ENCODE assay signal across 26 mouse cellular contexts in genomic region chr3:92432282-92432681, GRCm38 (mm10). TPM values are rescaled to one million over a fixed set of nuclear protein-coding genes. Genes with fewer than 3 reads are reported as not detected.
A peak's percentile ranks its signal among the peaks of the same experiment; 100 is the strongest.
DNase-seq lines count a peak whose midpoint lies in the region; TF ChIP-seq lines count a peak whose summit lies in the region.
"Had no signal": no experiment of that assay in that cellular context is flagged by ENCODE, and none has a peak within 500 bp of the region (broad histone marks: within the 10 kb centered on the region; RNA-seq: fewer than 3 reads in every experiment).

Sprr2k (plus strand) TSS chr3:92432582.

- TF ChIP-seq CTCF in embryonic fibroblast, embryonic 13.5 days (IDR thresholded peaks at IDR 0.05; ENCODE audit: borderline replicate concordance, insufficient read depth, low read length) = no peak

- H3K27ac ChIP-seq in embryonic fibroblast, embryonic 13.5 days (ENCODE audit: insufficient read depth, low read length) = peak within 1 kb of the TSS; percentile 47; the same call in 1 of the 2 replicates

- no peak within 1 kb of the TSS for H3K4me3 ChIP-seq in embryonic fibroblast, embryonic 13.5 days (ENCODE audit: insufficient read depth, low read length)
- H3K4me3 ChIP-seq in myocyte = no peak within 1 kb of the TSS

- TF ChIP-seq POLR2A in embryonic fibroblast, embryonic 13.5 days (IDR thresholded peaks at IDR 0.05; ENCODE audit: low read depth, low read length) = no peak
- TF ChIP-seq POLR2A in myocyte (IDR thresholded peaks at IDR 0.05; ENCODE audit: insufficient read length, low read depth) = no peak

- intact Hi-C loops in heart, postnatal 10 days (cut with DNase I) = no loop called here

- peak; percentile 46 for DNase-seq in 3T3-L1 (ENCODE audit: low read depth, low spot score)
- no peak for DNase-seq in heart, postnatal 10 days
- no peak for DNase-seq in heart, postnatal 4 days
- no peak for DNase-seq in left cerebral cortex, adult 11 months (ENCODE audit: low spot score)
- DNase-seq: adrenal gland, adult 2 months; adrenal gland, adult 8-10 months; adrenal gland, postnatal 10 days; adrenal gland, postnatal 14 days; adrenal gland, postnatal 25 days; adrenal gland, postnatal 36 days; B cell, adult 2 months; cerebellum, adult 11 months; cerebellum, adult 11-12 months; cerebellum, adult 18-20 months; cerebellum, adult 2 months had no signal

- no peak within 1 kb of the TSS for H3ac ChIP-seq in myocyte (ENCODE audit: control insufficient read depth, insufficient read length)

- H3K27me3 ChIP-seq in myocyte (ENCODE audit: control insufficient read depth, insufficient read depth, insufficient read length) = no peaks in the 10 kb centered on the region
- H3K27me3 ChIP-seq: CH12.LX, Patski had no signal

- no peaks in the 10 kb centered on the region for H3K79me2 ChIP-seq in myocyte (ENCODE audit: control insufficient read depth, insufficient read depth)

- peak within 1 kb of the TSS; percentile 20 for H3K4me2 ChIP-seq in myocyte (ENCODE audit: low read depth)

- no peaks in the 10 kb centered on the region for H3K36me3 ChIP-seq in myocyte (ENCODE audit: control insufficient read depth, insufficient read depth)
- H3K36me3 ChIP-seq: G1E had no signal

- H3K4me1 ChIP-seq in embryonic fibroblast, embryonic 13.5 days (ENCODE audit: control insufficient read depth, insufficient read depth, low read length) = no peaks in the 10 kb centered on the region

TF ChIP-seq in myocyte, 11 proteins besides CTCF, POLR2A, EP300 and RAD21:
- TF ChIP-seq MYOG (IDR thresholded peaks at IDR 0.05; ENCODE audit: control insufficient read depth in 1 of 3, insufficient read depth in 1 of 3, insufficient read length in 2 of 3, low read depth in 2 of 3) (no peak), POLR2AphosphoS2 (IDR thresholded peaks at IDR 0.05; ENCODE audit: insufficient read length, low read depth) (no peak), TCF3 (IDR thresholded peaks at IDR 0.05; ENCODE audit: insufficient read length, low read depth) (no peak), REST (IDR thresholded peaks at IDR 0.05; ENCODE audit: insufficient read depth, insufficient read length) (no peak), MYOD1 (IDR thresholded peaks at IDR 0.05; ENCODE audit: control insufficient read depth in 1 of 3, insufficient read length in 2 of 3, low read depth in 2 of 3) (no peak), TCF12 (IDR thresholded peaks at IDR 0.05; ENCODE audit: insufficient read depth, poor library complexity, severe bottlenecking) (no peak), E2F4 (IDR thresholded peaks at IDR 0.05; ENCODE audit: insufficient read depth) (no peak), MAX (IDR thresholded peaks at IDR 0.05; ENCODE audit: low read depth) (no peak), SRF (IDR thresholded peaks at IDR 0.05; ENCODE audit: control insufficient read depth, insufficient read length, low read depth) (no peak), CEBPB (IDR thresholded peaks at IDR 0.05; ENCODE audit: insufficient read depth, poor library complexity, severe bottlenecking) (no peak), USF1 (IDR thresholded peaks at IDR 0.05; ENCODE audit: low read depth) (no peak)

RNA-seq across cellular contexts. Expression of gene Sprr2k, which starts in this region (rescaled TPM):
- polyA plus RNA-seq in embryonic fibroblast, embryonic 13.5 days (2011; ENCODE audit: insufficient read length, low read depth, missing spikeins) = 13.2 and 40.5 TPM in 2 replicates
- polyA plus RNA-seq in myocyte (2012; fragmentation: generic; extraction: Trizol) = 2.8 TPM
- total RNA-seq in heart, postnatal 10 days (2021) = not detected
- not detected for total RNA-seq in heart, postnatal 4 days (2021)
- total RNA-seq: adrenal gland, adult 18-20 months; adrenal gland, adult 2 months; adrenal gland, adult 8-10 months; adrenal gland, postnatal 10 days; adrenal gland, postnatal 14 days; adrenal gland, postnatal 25 days; adrenal gland, postnatal 36 days; adrenal gland, postnatal 4 days; CH12.LX; MEL had no signal
- polyA plus RNA-seq: activated CD4-positive, CD25-positive, alpha-beta regulatory T cell, adult 4 months; adrenal gland, adult 2 months; brain, embryonic 14.5 days; CD4-positive, CD25-positive, alpha-beta regulatory T cell, adult 4 months; cerebellum, adult 2 months; G1E; Patski had no signal
